In the genomic region with DNA sequence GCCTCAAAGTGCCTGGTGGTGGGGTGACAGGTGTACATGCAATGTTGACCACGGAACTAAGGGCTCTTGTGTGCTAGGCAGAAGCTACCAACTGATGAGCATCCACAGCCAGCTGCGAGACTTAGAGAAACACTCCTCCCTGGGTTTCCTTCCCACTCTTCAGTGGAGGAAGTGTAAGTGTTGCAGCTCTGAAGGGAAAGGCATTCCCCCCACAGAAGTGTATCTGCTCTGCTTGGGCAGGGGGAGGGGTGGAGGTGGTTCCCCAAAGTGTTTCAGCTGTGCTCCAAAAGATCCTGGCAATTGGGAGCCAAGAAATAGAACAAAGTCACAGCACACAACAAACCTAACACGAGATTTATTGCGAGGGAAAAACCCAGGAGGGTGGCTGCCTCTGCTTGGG, we compare ENCODE assay signal across 7 mouse cellular contexts. TPM values are rescaled to one million over a fixed set of nuclear protein-coding genes. Genes with fewer than 3 reads are reported as not detected.
DNase-seq lines count a peak whose midpoint lies in the region; ATAC-seq and TF ChIP-seq lines count a peak whose summit lies in the region.

No protein-coding gene starts in this region.

- H3K9me3 ChIP-seq in forebrain, embryonic 16.5 days (ENCODE audit: control insufficient read depth, low read length): no peaks in the 10 kb centered on the region
- no peaks in the 10 kb centered on the region for H3K9me3 ChIP-seq in liver, embryonic 11.5 days (ENCODE audit: control insufficient read depth, low read length)
- no peaks in the 10 kb centered on the region for H3K9me3 ChIP-seq in stomach, postnatal 0 days (ENCODE audit: control insufficient read depth, low read length)

- peaks cover 30% of the 10 kb centered on the region for H3K4me1 ChIP-seq in forebrain, embryonic 16.5 days (replicated peaks; ENCODE audit: control insufficient read depth, insufficient read depth, low read length)
- H3K4me1 ChIP-seq in liver, embryonic 11.5 days (replicated peaks; ENCODE audit: control insufficient read depth, insufficient read depth, low read length): peaks cover 58% of the 10 kb centered on the region
- H3K4me1 ChIP-seq in stomach, postnatal 0 days (replicated peaks; ENCODE audit: control insufficient read depth, insufficient read depth): peaks cover 11% of the 10 kb centered on the region; the same call in 1 of the 2 replicates

- ATAC-seq in forebrain, embryonic 16.5 days: no peak; the same call in 1 of the 2 replicates
- no peak for ATAC-seq in liver, embryonic 11.5 days (replicated peaks; ENCODE audit: low FRiP score)
- ATAC-seq in stomach, postnatal 0 days (ENCODE audit: low FRiP score, low TSS enrichment): no peak

- peak overlapping the region; percentile 83; the same call in 1 of the 2 replicates for H3K27ac ChIP-seq in forebrain, embryonic 16.5 days (ENCODE audit: low read length)
- peak overlapping the region; percentile 93 for H3K27ac ChIP-seq in liver, embryonic 11.5 days (ENCODE audit: low read depth, low read length)
- peak overlapping the region; percentile 67; the same call in 1 of the 2 replicates for H3K27ac ChIP-seq in stomach, postnatal 0 days (replicated peaks)

- peak overlapping the region; percentile 99; the same call in 1 of the 2 replicates for H3K4me3 ChIP-seq in forebrain, embryonic 16.5 days (replicated peaks; ENCODE audit: low read length)
- peak overlapping the region; percentile 96 for H3K4me3 ChIP-seq in liver, embryonic 11.5 days (ENCODE audit: low read depth, low read length)
- H3K4me3 ChIP-seq in stomach, postnatal 0 days (ENCODE audit: low read depth, low read length): peak overlapping the region; percentile 94

- H3K4me2 ChIP-seq in forebrain, embryonic 16.5 days (ENCODE audit: low read length): peak overlapping the region; percentile 65
- H3K4me2 ChIP-seq in liver, embryonic 11.5 days: peak overlapping the region; percentile 81
- H3K4me2 ChIP-seq in stomach, postnatal 0 days (replicated peaks; ENCODE audit: low read depth): peak overlapping the region; percentile 52

- peak; percentile 56 to 63 for DNase-seq in right cerebral cortex, adult 2 months (ENCODE audit: low spot score in 2 of 2)
- no peak for DNase-seq in right cerebral cortex, postnatal 14 days
- no peak for DNase-seq in liver, embryonic 11.5 days (ENCODE audit: low spot score)
- DNase-seq in stomach, postnatal 0 days (ENCODE audit: low spot score): no peak
- no peak for DNase-seq in spleen, adult 18-20 months
- no peak for DNase-seq in cerebellum, postnatal 14 days

- TF ChIP-seq CTCF in stomach, postnatal 0 days (IDR thresholded peaks at IDR 0.05; ENCODE audit: low read depth): no peak

- peak overlapping the region; percentile 56 for H3K9ac ChIP-seq in forebrain, embryonic 16.5 days (replicated peaks; ENCODE audit: low read depth, low read length)
- H3K9ac ChIP-seq in liver, embryonic 11.5 days (ENCODE audit: low read depth, low read length): peak overlapping the region; percentile 100
- peak overlapping the region; percentile 38 for H3K9ac ChIP-seq in stomach, postnatal 0 days (ENCODE audit: low read length)

- no peaks in the 10 kb centered on the region for H3K27me3 ChIP-seq in forebrain, embryonic 16.5 days (replicated peaks; ENCODE audit: control insufficient read depth, insufficient read depth, low read length)
- H3K27me3 ChIP-seq in liver, embryonic 11.5 days (replicated peaks; ENCODE audit: control insufficient read depth, insufficient read depth, low read length): no peaks in the 10 kb centered on the region
- no peaks in the 10 kb centered on the region for H3K27me3 ChIP-seq in stomach, postnatal 0 days (ENCODE audit: control insufficient read depth, insufficient read depth, low read length)

- H3K36me3 ChIP-seq in forebrain, embryonic 16.5 days (ENCODE audit: control insufficient read depth, insufficient read depth): no peaks in the 10 kb centered on the region
- H3K36me3 ChIP-seq in liver, embryonic 11.5 days (ENCODE audit: control insufficient read depth, insufficient read depth, low read length): peaks cover 3% of the 10 kb centered on the region; the same call in 1 of the 2 replicates
- H3K36me3 ChIP-seq in stomach, postnatal 0 days (ENCODE audit: control insufficient read depth, insufficient read depth, low read length): 0 out of 2 replicates have a peak, but pooled peaks cover 3% of the 10 kb centered on the region

- 68% methylated on average over 4 of the region's 4 CpGs for WGBS in forebrain, embryonic 16.5 days
- WGBS in liver, embryonic 11.5 days: 62% methylated on average over 4 of the region's 4 CpGs
- 40% methylated on average over 4 of the region's 4 CpGs for WGBS in stomach, postnatal 0 days

- no peak for TF ChIP-seq EP300 in stomach, postnatal 0 days (optimal IDR thresholded peaks at IDR 0.05)

RNA-seq across cellular contexts. Expression of gene Upf1, which starts 0.9 kb away (rescaled TPM):
- 11.8 and 13.6 TPM in 2 replicates for polyA plus RNA-seq in forebrain, embryonic 16.5 days (2015; fragmentation: Nextera tagmentation; extraction: Ambion mirVana)
- 21.1 and 23.7 TPM in 2 replicates for polyA plus RNA-seq in liver, embryonic 11.5 days (2014; fragmentation: Nextera tagmentation; extraction: Ambion mirVana)
- 9.5 and 9.6 TPM in 2 replicates for polyA plus RNA-seq in stomach, postnatal 0 days (2015; fragmentation: Nextera tagmentation; extraction: Ambion mirVana)

RNA-seq across cellular contexts. Expression of gene Comp, which starts 19.4 kb away (rescaled TPM):
- 0.51 and 0.75 TPM in 2 replicates for polyA plus RNA-seq in forebrain, embryonic 16.5 days (2015; fragmentation: Nextera tagmentation; extraction: Ambion mirVana)
- polyA plus RNA-seq in liver, embryonic 11.5 days (2014; fragmentation: Nextera tagmentation; extraction: Ambion mirVana): 0.43 and 0.48 TPM in 2 replicates
- 0.15 and 0.42 TPM in 2 replicates for polyA plus RNA-seq in stomach, postnatal 0 days (2015; fragmentation: Nextera tagmentation; extraction: Ambion mirVana)

RNA-seq across cellular contexts. Expression of gene Gdf1, which starts 24.4 kb away (rescaled TPM):
- 3.9 and 5.8 TPM in 2 replicates for polyA plus RNA-seq in forebrain, embryonic 16.5 days (2015; fragmentation: Nextera tagmentation; extraction: Ambion mirVana)
- 1.6 and 2.6 TPM in 2 replicates for polyA plus RNA-seq in liver, embryonic 11.5 days (2014; fragmentation: Nextera tagmentation; extraction: Ambion mirVana)
- 0.53 TPM in 2 replicates for polyA plus RNA-seq in stomach, postnatal 0 days (2015; fragmentation: Nextera tagmentation; extraction: Ambion mirVana)

RNA-seq across cellular contexts. Expression of gene Cers1, which starts 38.4 kb away (rescaled TPM):
- polyA plus RNA-seq in forebrain, embryonic 16.5 days (2015; fragmentation: Nextera tagmentation; extraction: Ambion mirVana): 32.7 and 35.8 TPM in 2 replicates
- polyA plus RNA-seq in liver, embryonic 11.5 days (2014; fragmentation: Nextera tagmentation; extraction: Ambion mirVana): 1.1 and 1.2 TPM in 2 replicates
- 2.0 and 2.6 TPM in 2 replicates for polyA plus RNA-seq in stomach, postnatal 0 days (2015; fragmentation: Nextera tagmentation; extraction: Ambion mirVana)

RNA-seq across cellular contexts. Expression of gene Cope, which starts 51.7 kb away (rescaled TPM):
- 270 and 273 TPM in 2 replicates for polyA plus RNA-seq in forebrain, embryonic 16.5 days (2015; fragmentation: Nextera tagmentation; extraction: Ambion mirVana)
- 281 and 298 TPM in 2 replicates for polyA plus RNA-seq in liver, embryonic 11.5 days (2014; fragmentation: Nextera tagmentation; extraction: Ambion mirVana)
- polyA plus RNA-seq in stomach, postnatal 0 days (2015; fragmentation: Nextera tagmentation; extraction: Ambion mirVana): 347 and 366 TPM in 2 replicates

Comparison
In these comparisons a context has a peak if more than half of its experiments do, and no peak if none do; other contexts are left out.
1. DNase-seq: peak in right cerebral cortex, adult 2 months (2 of 2); none in right cerebral cortex, postnatal 14 days (single experiment), liver, embryonic 11.5 days (single experiment), stomach, postnatal 0 days (single experiment), spleen, adult 18-20 months (0 of 2) and cerebellum, postnatal 14 days (0 of 2).
2. H3K9ac ChIP-seq: peak in every context shown above with its lines; median percentile 100 in liver, embryonic 11.5 days; 56 in forebrain, embryonic 16.5 days; 38 in stomach, postnatal 0 days.
3. Peak in every context shown above with its lines, with median percentiles within 50 percentile points of each other: H3K27ac ChIP-seq, H3K4me2 ChIP-seq and H3K4me3 ChIP-seq.